Mouse (Mus musculus) adrenal gland, postnatal 36 days (tissue): ENCODE results near the gene Ppp1r12c. TPM values are rescaled to one million over a fixed set of nuclear protein-coding genes. Genes with fewer than 3 reads are reported as not detected.
"Not testable (repeated sequence)": the region's sequence is repeated elsewhere in the genome, so short reads cannot be mapped to it uniquely, and the experiment has no call there.

Source experiments
- DNase-seq, 2 experiments: peaks; one replicate each; pipeline ENCODE4 v3.0.0; 2021; ENCODE audit warnings: mixed read lengths in 1 of 2
- long read RNA-seq, 2 experiments: library from polyadenylated mRNA; stranded (forward); transcript quantifications; one replicate each; pipeline ENCODE4 v2.0.0; 2021; ENCODE audit warnings: borderline sequencing depth in 2 of 2
- total RNA-seq, 2 experiments: library from RNA; stranded (reverse); gene quantifications; 2 replicates each; pipeline ENCODE4 v1.2.3; 2021

The Ppp1r12c gene
- total RNA-seq: 100 to 1,000 TPM in 1 of 2 experiments, 10 to 100 TPM in 1; 74.6 to 112 TPM
- long read RNA-seq, experiment 1, transcript Ppp1r12c-201 (22 exons, 2,983 nt): major isoform, 114 of 218 reads
- long read RNA-seq, experiment 1, transcript Ppp1r12c-202 (22 exons, 2,667 nt): minor isoform, 41 of 218 reads
- long read RNA-seq, experiment 1, partial matches to known transcripts: 21 of 218 reads
- long read RNA-seq, experiment 1, other reads (novel, unspliced or antisense): 39 of 218 reads
- long read RNA-seq, experiment 2, transcript Ppp1r12c-201 (22 exons, 2,983 nt): major isoform, 41 of 81 reads
- long read RNA-seq, experiment 2, transcript Ppp1r12c-202 (22 exons, 2,667 nt): minor isoform, 15 of 81 reads
- long read RNA-seq, experiment 2, partial matches to known transcripts: 9 of 81 reads
- long read RNA-seq, experiment 2, other reads (novel, unspliced or antisense): 14 of 81 reads

DNA sequence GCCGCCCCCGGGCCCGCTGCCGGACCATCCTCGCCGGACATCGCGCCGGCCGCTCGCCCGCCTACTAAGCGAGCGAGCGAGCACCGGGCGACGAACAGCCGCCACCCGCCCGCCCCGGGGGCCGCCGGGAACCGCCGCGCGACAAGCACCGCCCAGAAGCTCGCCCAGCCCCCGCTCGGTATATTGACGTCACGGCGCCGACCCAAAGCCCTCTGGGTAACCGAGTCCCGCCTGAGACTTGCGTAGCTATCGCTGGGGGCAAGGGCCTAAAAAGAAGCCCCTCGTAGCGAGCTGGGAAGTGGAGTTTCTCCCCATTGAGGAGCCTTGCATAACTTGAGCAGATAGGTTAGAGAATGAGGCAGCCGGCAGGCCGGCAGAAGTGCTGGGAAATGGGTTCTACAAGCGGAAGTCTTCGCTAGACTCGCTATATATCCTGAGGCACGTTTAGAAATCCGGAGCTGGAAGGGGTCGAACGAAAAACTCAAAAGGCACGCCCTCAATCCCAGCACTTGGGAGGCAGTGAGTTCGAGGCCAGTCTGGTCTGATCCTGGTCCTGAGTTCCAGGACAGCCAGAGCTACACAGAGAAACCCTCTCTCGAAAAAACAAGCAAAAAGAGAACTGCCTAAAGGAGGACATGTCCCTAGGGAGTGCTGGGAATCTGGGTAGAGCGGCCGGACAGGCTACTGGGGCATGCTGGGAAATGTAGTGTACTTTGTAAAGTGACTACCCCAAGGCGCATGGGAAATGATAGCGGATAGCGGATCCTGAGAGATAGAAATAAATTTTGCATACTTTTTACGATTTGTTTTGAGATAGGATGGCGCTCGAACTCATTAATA lies at the start of gene Ppp1r12c:
TSS of gene Ppp1r12c (minus strand) at position 123 of the 840 bp plus-strand sequence.
- DNase-seq: peak; percentile 97 to 98

DNA sequence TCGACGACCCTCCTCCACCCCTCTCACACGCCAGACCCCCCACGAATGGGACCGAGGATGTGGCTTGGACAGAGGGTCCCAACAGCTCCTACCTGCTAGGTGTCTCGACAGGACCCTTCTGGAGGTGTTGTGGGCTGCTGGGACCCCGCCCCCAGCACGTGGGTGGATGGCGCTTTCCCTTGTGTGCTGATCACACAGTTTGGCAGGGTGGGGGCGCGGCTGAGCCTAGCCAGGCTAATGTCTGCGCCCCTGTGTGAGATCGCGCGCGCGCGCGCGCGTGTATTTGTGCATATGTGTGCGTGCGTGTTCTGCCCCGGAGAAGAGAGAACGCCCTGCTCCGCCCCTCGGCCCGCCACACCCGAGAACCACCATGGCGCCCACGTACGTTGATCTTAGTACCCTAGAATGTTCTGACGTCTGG lies 45.8 kb upstream of the Ppp1r12c start, which contains the start of gene Syt5:
TSS of gene Syt5 (minus strand) at position 321 of the 421 bp plus-strand sequence.
- DNase-seq: no peak

DNA sequence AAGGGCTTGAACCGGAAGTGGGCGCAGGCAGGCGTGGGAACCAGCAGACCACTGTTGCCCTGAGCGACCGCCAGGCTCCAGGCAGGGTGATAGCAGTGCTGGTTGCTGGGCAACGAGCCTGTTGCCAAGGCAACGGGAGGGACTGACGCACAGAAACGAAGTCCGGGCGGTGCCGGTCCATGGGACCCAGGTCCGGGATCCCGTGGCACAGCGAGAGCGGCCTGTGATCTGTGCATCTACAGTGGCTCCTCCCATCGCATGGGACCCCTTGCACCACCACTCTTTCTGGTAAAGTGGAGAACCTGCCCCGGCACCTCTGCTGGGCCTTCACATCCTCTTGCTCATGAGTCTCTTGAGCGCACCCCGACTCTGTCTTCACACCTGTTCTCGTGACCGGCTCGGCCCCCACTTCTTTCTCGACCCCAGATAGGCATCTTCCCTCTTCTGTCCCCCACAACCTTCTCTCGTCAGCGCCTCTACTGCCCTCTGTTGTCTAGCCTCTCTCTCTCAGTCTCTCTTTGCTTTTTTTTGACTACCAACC lies 45.2 kb upstream of the Ppp1r12c start:
- peak; percentile 75 for DNase-seq

DNA sequence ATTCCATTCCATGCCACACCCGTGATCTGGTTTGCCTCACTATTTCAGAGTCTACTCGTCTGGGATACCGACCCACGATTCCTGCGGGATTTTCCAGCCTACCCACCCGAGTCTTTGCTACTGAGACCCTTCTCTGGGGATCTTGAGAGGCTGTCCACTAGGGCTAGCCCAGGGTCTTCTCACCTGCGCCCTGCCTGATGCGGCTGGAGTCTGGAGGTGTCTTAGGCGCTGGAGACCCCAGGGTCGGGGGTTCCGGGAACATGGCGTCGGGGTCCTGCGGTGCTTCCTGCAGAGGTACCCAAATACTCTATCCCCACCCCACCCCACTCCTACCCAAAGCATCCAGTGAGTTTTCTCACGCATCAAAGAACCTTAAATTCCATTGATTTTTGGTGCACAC lies 44.6 kb upstream of the Ppp1r12c start:
- no peak for DNase-seq

DNA sequence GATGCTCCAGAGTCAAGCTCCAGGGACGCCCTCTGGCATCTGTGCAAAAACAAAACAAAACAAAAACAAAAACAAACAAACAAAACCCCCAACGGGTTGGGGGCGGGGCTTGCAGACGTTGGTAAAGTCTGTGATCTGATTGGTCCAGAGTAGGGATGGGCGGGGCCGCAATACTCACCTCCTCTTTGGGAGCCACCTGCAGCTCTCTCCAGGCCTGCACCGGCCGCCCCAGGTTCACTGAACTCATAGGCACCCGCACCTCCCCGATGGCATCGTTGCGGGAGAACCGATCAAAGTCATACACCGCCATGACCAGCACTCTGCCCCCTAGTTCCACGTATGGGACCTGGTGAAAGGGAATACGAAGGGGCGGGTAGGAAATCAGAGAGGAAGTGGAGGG lies 40.5 kb upstream of the Ppp1r12c start:
- DNase-seq: no peak

DNA sequence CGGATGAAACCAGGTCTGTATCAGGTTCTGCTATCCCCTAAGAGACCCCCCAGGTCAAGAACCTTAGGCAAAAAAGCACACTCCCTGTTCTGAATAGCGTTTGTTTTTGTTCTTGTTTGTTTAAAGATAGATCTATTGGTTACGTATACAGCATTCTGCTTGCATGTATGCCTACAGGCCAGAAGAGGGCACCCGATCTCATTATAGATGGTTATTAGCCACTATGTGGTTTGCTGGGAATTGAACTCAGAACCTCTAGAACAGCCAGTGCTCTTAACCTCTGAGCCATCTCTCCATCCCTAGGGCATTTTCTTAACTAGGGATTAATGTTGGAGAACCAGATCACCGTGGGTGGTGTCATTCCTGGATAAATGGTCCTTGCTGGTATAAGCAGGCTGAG lies 39.9 kb upstream of the Ppp1r12c start:
- no peak for DNase-seq

DNA sequence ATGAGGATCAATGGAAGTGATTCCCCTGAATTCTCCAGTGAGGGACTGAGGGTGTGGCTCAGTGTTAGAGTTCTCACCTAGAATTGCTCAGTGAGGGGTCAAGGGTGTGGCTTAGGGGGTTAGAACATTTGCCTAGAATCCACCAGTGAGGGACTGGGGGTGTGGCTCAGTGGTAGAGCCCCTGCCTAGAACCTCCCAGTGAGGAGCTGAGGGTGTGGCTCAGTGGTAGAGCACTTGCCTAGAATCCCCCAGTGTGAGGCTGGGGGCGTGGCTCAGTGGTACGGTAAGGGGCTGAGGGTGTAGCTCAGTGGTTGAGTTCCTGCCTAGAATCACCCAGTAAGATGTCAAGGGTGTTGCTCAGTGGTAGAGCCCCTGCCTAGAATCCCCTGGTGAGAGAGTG lies 37.5 kb upstream of the Ppp1r12c start:
- DNase-seq: no peak

DNA sequence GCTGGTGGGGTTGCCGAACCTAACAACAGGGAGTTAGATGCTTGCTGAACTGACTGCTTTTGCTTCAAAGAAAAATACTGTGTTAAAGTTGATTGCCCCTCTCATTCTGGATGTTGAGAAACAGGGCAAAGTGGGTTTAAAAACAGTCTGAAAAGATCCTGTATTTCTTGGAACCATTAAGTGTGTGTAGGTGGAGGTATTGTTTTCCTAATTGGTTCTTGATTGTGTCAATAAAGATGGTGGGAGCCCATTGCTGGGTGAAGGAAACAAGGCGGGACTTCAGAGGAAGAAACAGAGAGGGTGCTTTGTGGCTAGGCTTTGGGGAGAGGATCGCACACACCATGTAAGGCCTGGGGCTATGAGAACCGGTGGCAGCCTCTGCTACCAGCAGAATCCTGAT lies 35.7 kb upstream of the Ppp1r12c start:
- DNase-seq: no peak

DNA sequence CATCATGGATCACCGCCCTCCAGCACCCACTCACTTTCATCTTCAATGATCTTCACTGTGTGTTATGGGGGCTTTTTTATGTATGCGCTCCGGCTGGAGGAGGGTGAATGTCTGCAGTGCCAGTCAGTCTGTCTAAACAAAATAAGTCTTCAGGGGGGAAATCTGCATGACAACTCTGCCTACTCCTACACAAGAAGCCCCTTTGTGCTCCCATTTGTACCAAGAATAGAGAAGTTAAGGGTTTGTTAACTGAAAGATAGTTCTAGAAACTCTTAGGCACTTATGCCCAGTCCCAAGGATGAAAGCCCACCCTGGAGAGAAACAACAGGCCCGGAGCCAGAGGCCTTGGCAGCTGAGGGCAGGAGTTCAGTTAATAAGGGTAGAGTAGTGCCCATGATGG lies 34.9 kb upstream of the Ppp1r12c start:
- no peak for DNase-seq

DNA sequence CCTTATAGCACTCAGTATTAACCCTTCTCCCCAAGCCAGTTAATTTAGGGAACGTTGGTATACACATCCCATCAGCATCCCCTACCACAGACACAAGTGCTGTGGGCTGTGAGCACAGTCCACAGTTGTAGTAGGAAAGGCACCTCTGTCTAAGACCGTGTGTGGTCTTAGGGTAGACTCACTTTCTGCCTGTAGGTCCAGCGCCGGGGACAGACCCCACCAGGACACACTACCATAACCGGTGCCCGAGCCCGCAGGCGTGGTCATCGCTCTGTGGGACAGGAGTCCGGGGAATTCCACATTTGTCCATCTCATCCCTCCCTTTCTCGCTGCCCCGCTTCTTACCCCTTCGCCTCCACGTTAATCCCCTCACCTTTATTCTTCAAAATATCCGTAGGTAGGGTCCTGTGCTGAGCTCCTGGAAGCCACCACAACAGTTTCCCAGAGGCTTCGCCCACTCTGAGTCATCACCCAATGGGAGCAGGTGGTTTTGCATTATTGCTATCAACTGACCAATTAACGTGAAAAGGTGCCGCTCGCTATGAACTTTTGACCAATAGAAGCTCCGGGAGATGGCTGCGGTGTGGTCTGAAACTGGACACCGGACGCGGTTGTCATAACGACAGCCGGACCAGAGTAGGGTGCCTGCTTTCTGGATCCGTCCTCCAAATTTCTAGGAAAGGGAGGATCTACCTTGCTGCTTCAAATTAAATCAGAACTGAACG lies 30.7 kb upstream of the Ppp1r12c start, which contains the start of gene Dnaaf3:
TSS of gene Dnaaf3 (minus strand) at position 449 of the 725 bp plus-strand sequence.
- DNase-seq: peak; percentile 83 to 84

DNA sequence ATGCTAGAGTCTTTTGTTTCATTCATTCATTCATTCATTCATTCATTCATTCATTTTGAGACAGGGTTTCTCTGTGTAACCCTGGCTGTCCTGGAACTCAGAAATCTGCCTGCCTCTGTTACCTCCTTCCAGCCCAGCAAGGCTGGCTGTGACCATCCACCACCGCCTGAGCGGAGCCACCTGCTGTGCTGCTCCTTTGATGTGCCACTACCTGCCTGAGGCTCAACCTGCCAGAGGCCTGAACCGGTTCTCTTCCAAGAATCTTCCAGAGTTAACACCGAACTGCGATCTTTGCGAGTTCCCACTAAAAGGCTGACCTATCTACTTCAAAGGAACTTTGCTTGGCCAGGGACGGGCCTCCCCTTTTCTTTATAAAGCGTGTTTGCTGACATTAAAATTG lies 28.7 kb upstream of the Ppp1r12c start:
- not testable (repeated sequence) for DNase-seq

DNA sequence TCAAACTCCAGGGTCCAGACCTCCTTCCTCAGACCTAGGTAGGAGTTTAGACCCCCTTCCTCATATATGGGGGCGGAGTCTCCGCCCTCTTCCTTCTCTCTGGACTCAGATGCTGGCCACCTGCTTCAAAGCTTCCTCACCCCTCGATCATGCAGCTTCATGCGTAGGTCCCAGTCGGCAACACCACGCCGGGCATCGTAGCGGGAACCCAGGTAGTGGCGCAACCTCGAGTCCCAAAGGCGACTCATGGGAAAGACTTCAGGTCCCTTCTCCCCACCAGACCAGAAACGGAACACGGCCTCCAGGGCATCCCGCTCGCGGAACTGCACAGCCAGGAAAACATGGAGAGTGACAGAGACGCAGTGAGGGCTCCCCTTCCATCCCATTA lies 25.8 kb upstream of the Ppp1r12c start:
- DNase-seq: no peak

DNA sequence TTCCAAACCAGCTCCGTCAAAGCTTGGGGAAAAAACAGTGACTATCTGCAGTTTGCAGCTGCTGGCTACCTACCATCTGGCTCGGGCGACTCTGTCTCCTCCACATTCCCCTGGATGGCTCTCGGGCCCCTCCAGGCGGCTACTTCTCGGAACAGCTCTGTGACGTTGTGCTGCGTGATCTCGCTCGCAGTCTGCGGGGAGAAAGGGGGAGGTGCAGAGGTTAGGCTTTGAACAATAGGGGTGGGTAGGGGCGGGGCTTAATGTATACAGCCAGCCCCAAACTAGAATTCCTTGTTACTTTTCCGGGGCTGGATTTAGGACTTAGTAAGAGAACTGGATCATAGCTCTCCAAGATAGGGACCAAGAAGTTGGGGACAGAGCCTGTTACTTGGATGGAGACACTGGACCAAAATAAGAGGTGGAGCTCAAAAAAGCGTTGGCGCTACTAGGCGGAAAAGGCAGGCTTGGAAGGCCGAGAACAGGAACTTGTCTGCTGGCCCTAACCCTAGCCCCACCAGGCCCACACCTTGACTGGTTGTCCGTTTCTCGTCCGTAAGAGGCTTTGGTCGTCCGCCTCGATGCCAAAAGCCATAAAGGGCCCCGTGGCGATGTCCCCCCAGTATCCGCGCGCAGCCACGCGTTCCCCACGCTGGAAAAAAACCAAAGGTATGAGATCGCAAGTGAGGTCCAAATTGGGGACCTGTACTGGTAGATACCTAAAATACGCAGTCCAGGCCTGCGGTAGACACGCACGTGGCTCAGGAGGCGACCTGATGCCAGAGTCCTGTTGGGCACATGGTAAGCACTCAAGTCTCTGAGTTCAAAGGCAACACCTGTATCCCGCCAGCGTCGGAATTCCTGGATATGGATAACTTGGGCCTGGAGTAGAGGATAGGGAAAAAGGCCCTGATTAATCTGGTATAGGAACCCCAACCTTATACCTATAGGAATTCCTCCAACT lies 25.1 kb upstream of the Ppp1r12c start:
- peak; percentile 62 to 76 for DNase-seq

DNA sequence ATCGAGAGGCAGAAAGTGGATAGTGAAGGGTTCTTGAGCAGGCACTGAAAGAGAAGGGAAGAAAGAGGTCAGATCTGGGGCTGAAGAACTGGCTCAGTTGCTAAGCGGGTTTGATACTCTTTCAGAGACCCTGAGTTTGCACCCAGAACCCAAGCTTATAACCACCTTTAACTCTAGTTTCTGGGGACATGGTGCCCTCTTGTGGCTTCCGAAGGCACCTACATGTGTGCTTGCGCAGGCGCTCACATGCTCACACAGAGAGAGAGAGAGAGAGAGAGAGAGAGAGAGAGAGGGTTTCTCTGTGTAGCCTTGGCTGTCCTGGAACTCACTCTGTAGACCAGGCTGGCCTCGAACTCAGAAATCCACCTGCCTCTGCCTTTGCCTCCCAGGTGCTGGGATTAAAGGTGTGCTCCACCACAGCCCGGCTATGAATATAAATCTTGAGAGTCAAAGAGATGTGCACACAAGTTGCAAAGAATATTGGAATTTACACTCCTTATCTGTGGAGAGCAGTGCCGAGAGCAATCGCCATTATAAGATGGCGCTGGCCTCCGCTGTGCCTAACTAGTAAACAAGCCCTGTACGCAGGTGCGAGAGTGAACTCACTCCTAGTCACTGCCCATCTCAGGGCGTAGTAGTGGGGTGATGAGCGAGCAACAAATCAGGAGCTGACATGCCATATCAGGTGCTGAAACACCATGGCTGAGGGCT lies 22.9 kb upstream of the Ppp1r12c start, which contains the start of gene Tnni3:
TSS of gene Tnni3 (minus strand) at position 18 of the 711 bp plus-strand sequence.
- peak; percentile 27 to 50 for DNase-seq

DNA sequence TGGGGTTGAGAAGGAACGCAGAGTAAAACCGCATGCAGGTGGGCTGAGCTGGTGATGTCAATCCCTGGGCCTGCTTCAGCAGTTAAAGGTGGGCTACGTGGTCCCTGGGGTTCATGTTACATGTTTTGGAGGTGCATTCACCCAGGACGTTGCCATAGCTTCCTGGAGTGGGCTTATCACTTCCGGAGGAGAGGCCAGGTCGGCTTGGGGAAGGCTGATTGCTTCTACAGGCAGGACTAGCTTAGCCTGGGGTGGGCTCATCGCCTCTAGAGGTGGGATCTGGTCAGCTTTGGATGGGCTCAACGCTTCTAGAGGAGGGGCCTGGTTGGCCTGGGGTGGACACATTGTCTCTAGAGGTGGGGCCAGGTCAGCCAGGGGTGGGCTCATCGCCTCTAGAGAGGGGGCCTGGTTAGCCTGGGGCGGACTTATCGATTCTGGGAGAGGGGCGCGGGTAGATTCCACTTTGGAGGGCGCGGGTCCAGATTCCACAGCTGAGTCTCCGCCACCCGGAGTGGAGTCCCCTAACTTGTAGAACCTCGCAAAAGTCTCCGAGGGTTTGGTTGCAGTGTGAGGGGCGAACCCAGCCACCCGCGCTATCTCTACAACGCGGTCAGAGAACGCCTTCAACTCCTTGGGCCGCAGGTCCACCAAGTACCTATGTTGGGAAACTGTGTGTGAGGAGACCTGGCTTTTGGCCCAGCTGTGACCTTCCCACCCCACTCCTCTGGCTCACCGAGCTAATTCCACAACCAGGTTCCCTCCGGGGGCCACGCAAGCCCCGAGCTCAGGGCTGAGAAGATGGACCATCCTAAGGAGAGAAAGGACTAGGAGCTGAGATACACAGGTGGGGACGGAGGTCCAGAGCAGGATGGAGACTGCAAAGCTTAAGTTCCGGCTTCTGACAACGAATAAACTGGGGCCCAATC lies 22.0 kb upstream of the Ppp1r12c start:
- DNase-seq: no peak

DNA sequence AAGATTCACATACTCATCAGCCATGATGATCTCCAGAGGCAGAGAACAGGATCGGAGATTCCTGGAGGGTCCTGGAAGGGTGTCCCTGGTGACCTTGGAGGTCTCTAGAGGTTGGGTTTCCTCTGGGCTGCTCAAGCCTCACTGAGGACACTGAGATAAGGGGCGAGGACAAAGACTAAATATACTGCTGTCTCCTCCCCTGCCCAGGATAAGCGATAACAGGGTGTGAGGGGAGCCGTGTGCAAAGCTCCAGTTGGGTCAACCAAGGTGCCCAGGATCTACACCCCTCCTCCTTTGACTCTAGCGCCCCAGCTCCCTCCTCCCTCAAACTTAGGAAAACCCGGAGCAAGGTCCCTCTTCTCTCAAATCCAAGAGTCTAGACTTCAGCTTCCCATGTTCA lies 20.8 kb upstream of the Ppp1r12c start:
- no peak for DNase-seq

DNA sequence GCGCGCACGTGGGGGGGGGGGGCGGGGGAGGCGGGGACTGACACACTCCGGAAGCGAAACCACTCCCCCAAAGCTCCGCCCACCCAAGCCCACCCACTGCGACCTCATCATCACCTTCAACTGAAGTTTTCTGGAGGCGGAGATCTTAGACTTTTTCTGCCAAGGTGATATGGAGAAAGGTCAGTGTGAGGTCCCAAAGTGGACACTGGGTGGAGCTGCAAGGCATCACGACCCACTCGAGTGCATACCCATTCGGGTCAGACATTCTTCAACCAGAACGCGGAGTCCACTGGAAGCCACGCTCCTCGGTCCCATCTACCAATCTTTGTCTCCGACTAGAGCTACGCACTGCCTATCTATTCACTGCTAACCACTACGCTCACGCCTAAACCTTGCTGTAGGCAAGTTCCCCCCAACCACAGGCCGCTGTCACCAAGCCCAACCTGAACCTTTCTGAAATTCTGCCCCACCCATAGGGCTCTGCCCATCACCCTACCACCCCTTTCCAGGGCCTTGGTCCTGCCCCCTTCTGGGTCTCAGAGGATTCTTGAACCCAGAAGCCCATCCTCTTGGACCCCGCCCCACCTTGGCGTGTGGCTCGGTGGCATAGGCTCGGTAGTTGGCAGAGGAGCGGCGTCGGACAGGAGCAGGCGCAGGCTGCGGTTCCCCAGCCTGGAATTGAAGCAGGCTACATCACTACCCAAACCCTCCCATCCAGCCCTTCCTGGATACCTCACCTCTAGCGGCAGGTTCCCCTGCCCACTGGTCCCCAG lies 19.9 kb upstream of the Ppp1r12c start:
- DNase-seq: no peak

DNA sequence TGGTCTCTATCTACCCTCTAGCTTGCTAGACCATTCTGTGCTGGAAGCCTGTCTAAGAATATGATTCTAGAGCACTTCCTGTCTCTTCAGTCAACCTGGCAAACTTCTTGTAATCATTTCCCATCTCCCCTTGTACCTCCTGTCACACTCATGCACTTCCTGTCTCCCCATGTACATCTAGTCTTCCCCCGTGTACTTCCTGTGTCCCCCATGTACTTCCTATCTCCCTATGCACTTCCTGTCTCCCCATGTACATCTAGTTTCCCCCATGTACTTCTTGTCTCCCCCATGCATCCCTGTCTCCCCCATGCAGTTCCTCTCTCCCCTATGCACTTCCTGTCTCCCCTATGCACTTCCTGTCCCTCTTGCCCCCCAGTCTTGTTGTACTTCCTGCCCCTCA lies 17.0 kb upstream of the Ppp1r12c start:
- DNase-seq: no peak
